Mouse (Mus musculus): Measurements from ENCODE around the gene Zfp664. TPM values are rescaled to one million over a fixed set of nuclear protein-coding genes. Genes with fewer than 3 reads are reported as not detected.

Gene Zfp664
- polyA plus RNA-seq, 1 experiment from 2014 or later: 69.6 TPM

DNA sequence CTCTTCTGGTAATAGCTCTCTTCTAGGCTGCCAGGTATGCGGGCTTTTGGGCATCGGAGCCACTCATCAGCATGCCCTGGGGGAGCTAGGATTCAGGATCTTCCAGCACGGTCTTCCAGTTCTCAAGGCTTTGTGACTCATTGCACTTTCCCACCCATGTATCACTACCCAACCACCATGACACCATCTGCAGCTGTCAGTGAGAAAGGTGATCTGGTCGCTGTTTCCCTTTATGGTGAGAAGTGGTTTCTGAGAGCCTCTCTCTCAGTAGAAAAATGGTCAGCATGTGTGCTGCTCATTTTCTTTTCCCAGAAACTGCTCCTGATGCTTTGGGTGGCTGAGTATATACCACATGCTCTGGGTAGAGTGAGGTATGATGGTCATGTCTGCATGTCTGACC, 16.8 kb downstream of the Zfp664 start:
- no peaks in the 10 kb centered on the region for H3K9me3 ChIP-seq (ENCODE audit: control insufficient read depth, low read length)
- no peak overlapping the region for H3K27ac ChIP-seq (ENCODE audit: low read depth)
- 88% methylated on average over 4 of the region's 4 CpGs for WGBS
- H3K4me1 ChIP-seq (replicated peaks; ENCODE audit: control insufficient read depth, insufficient read depth, low read length): no peaks in the 10 kb centered on the region
- no peak overlapping the region for H3K9ac ChIP-seq (ENCODE audit: low read length)
- peaks cover 57% of the 10 kb centered on the region for H3K36me3 ChIP-seq (ENCODE audit: control insufficient read depth, insufficient read depth, low read length)
- no peaks in the 10 kb centered on the region for H3K27me3 ChIP-seq (replicated peaks; ENCODE audit: control insufficient read depth, insufficient read depth, low read length)
- DNase-seq (ENCODE audit: low spot score): no peak
- no peak overlapping the region for H3K4me2 ChIP-seq (ENCODE audit: low read length)
- ATAC-seq (replicated peaks; ENCODE audit: low FRiP score, low TSS enrichment, low read depth): no peak
- H3K4me3 ChIP-seq (ENCODE audit: low read depth, low read length): no peak overlapping the region

DNA sequence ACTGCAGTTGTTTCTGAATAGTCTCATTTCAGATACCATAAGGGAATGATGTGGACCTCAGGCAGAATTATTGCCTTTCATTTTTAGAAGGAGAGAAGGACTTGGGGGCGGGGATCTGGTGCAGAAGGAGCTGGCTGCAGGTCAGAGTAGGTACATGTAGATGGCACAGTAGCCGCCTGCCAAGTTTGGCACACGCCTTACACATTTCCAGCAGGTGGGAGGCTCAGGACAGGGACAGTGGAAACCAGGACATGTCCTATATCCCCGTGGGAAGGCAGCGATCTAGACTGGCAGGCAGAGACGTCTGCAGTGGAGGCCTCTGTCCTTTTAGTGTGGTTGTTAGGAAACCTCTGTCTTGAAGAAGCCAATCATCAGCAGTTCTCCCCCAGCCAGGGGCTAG, 17.3 kb downstream of the Zfp664 start:
- no peak overlapping the region for H3K27ac ChIP-seq (ENCODE audit: low read depth)
- no peaks in the 10 kb centered on the region for H3K9me3 ChIP-seq (ENCODE audit: control insufficient read depth, low read length)
- DNase-seq (ENCODE audit: low spot score): no peak
- H3K4me2 ChIP-seq (ENCODE audit: low read length): no peak overlapping the region
- ATAC-seq (replicated peaks; ENCODE audit: low FRiP score, low TSS enrichment, low read depth): no peak
- peaks cover 57% of the 10 kb centered on the region for H3K36me3 ChIP-seq (ENCODE audit: control insufficient read depth, insufficient read depth, low read length)
- WGBS: 84% methylated on average over 6 of the region's 6 CpGs
- no peak overlapping the region for H3K4me3 ChIP-seq (ENCODE audit: low read depth, low read length)
- no peaks in the 10 kb centered on the region for H3K4me1 ChIP-seq (replicated peaks; ENCODE audit: control insufficient read depth, insufficient read depth, low read length)
- H3K9ac ChIP-seq (ENCODE audit: low read length): no peak overlapping the region
- H3K27me3 ChIP-seq (replicated peaks; ENCODE audit: control insufficient read depth, insufficient read depth, low read length): no peaks in the 10 kb centered on the region

DNA sequence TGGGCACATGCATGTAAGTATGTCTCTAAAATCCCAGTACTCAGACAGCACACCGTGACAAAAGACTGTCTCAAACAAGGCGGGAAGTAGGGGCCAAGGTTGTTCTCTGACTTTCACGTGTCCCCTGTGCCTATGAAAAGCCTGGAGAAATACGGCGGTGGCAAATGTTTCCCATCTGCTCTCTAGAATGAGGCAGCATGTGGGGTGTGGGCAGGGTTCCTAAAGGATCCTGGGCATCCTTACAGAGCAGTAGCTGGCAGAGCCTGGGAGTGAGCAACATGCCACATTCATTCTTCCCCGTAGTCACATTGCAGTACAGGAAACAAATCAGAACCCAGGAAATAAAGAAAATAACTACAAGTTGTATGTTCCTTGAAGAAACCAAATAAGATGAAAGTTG, 21.4 kb downstream of the Zfp664 start:
- DNase-seq (ENCODE audit: low spot score) (no peak), ATAC-seq (replicated peaks; ENCODE audit: low FRiP score, low TSS enrichment, low read depth) (no peak)
- H3K4me1 ChIP-seq (replicated peaks; ENCODE audit: control insufficient read depth, insufficient read depth, low read length): no peaks in the 10 kb centered on the region
- WGBS: 87% methylated on average over 6 of the region's 6 CpGs
- H3K27me3 ChIP-seq (replicated peaks; ENCODE audit: control insufficient read depth, insufficient read depth, low read length): no peaks in the 10 kb centered on the region
- H3K9me3 ChIP-seq (ENCODE audit: control insufficient read depth, low read length): no peaks in the 10 kb centered on the region
- peaks cover 79% of the 10 kb centered on the region for H3K36me3 ChIP-seq (ENCODE audit: control insufficient read depth, insufficient read depth, low read length)
- no peak overlapping the region for H3K9ac ChIP-seq (ENCODE audit: low read length)
- no peak overlapping the region for H3K4me2 ChIP-seq (ENCODE audit: low read length)
- no peak overlapping the region for H3K4me3 ChIP-seq (ENCODE audit: low read depth, low read length)
- no peak overlapping the region for H3K27ac ChIP-seq (ENCODE audit: low read depth)

DNA sequence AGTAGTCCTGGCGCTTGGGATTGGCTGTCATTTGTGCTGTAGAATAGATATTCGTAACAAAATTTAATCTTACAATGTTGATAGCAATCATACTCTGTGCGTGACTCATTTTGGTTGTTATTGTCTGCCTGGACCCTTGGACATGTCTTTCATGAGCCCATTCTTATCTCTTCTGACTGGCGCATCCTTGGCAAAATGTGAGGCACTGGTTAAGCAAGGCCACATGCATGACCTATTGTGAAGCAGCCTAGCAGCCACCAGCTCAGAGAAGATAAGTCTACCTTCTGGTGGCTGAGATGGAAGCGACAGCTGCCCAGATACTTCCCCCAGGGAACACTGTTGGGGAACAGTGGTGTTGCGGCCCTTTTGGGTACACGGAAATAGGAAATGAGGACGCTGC, 26.2 kb downstream of the Zfp664 start:
- Histone ChIP-seq H3K4me3 (ENCODE audit: low read depth, low read length) (no peak overlapping the region), H3K4me2 (ENCODE audit: low read length) (no peak overlapping the region), H3K4me1 (replicated peaks; ENCODE audit: control insufficient read depth, insufficient read depth, low read length) (no peaks in the 10 kb centered on the region; the same call in 1 of the 2 replicates), H3K36me3 (ENCODE audit: control insufficient read depth, insufficient read depth, low read length) (peaks cover 58% of the 10 kb centered on the region), H3K9me3 (ENCODE audit: control insufficient read depth, low read length) (no peaks in the 10 kb centered on the region), H3K27ac (ENCODE audit: low read depth) (no peak overlapping the region), H3K9ac (ENCODE audit: low read length) (no peak overlapping the region), H3K27me3 (replicated peaks; ENCODE audit: control insufficient read depth, insufficient read depth, low read length) (no peaks in the 10 kb centered on the region)
- DNase-seq (ENCODE audit: low spot score) (no peak), ATAC-seq (replicated peaks; ENCODE audit: low FRiP score, low TSS enrichment, low read depth) (no peak)
- WGBS: 97% methylated on average over 8 of the region's 8 CpGs

DNA sequence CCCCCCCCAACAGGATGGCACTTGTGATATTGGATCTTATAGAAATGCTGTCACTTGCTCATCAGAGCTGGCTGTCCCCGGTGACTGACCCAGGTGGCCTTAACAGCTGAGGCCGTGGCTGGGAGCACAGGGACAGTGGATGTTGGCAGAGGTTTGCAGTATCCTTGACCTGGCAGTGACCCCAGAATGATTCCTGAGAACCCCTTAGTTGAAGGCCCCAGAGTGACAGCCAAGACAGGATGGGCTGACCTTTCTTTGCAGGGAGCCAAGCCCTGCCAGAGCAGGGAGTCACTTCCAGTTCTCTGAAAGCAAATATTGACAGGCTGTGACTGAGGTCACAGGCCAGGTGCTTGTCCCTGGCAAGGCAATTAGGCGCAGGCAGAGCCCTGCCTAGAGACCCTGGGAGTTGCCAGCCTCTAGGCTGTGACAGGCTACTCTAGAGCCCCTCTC, 29.5 kb downstream of the Zfp664 start:
- no peak overlapping the region for H3K4me2 ChIP-seq (ENCODE audit: low read length)
- H3K4me1 ChIP-seq (replicated peaks; ENCODE audit: control insufficient read depth, insufficient read depth, low read length): peaks cover 4% of the 10 kb centered on the region
- H3K27me3 ChIP-seq (replicated peaks; ENCODE audit: control insufficient read depth, insufficient read depth, low read length): no peaks in the 10 kb centered on the region
- no peak overlapping the region for H3K27ac ChIP-seq (ENCODE audit: low read depth)
- no peaks in the 10 kb centered on the region for H3K9me3 ChIP-seq (ENCODE audit: control insufficient read depth, low read length)
- ATAC-seq (replicated peaks; ENCODE audit: low FRiP score, low TSS enrichment, low read depth): peak; percentile 21; the same call in 1 of the 2 replicates
- peaks cover 26% of the 10 kb centered on the region for H3K36me3 ChIP-seq (ENCODE audit: control insufficient read depth, insufficient read depth, low read length)
- WGBS: 43% methylated on average over 3 of the region's 3 CpGs
- DNase-seq (ENCODE audit: low spot score): no peak
- H3K4me3 ChIP-seq (ENCODE audit: low read depth, low read length): no peak overlapping the region
- H3K9ac ChIP-seq (ENCODE audit: low read length): no peak overlapping the region

DNA sequence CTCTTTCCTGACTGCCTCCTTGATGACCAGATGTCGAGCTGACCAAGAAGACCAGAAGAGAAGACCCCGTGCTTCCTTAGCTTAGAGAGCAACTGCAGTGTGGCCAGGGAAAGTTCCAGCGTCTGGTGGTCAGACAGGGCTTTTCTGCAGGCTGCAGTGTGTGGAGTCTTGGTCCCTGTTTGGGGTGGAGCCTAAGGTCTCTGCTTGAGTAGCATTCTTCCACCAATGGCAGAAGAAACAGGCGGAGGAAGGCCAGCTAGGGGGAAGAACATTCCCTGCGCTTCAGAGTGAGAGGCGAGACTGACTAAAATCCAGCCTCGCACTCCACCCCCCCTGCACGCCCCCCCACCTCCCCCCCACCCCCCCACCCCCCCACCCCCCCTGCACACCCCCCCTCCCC, 33.6 kb downstream of the Zfp664 start:
- DNase-seq (ENCODE audit: low spot score): no peak
- WGBS: 44% methylated on average over 7 of the region's 8 CpGs

DNA sequence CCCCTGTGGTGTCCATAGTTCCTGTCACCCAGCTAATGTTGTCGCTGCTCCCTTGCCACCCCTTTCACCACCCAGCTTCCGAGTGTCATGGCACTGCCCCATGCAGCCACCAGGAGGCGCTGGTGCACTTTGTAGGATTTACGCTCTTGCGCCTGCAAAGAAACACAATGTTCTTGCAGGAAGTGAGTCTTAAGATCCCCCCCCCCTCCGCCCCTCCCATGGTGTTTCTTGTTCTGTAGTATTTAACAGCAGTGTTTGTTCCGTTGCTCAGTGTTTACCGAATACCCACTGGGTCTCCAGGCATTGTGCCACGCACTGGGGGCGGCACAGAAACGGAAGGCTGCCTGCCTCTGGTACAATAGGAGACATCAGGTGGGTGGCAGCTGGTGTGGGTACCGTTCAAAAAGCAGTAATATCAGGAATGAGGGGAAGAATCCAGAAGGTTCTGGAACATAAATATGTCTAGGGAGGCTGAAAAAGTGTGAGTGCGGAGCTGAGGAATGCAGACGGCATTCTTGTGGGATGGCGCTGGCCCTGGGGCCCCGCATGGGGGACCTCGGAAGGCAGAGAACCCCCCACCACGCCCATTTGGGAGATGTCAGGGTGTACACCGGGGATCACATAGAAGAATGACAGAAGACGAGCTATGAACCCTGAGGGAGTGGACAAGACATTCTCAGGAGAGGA, 37.6 kb downstream of the Zfp664 start:
- peak; percentile 51 for ATAC-seq (replicated peaks; ENCODE audit: low FRiP score, low TSS enrichment, low read depth)

More for the DNA sequence above, 33.6 kb downstream of the Zfp664 start:
- no peak for ATAC-seq (replicated peaks; ENCODE audit: low FRiP score, low TSS enrichment, low read depth)
- Histone ChIP-seq H3K9me3 (ENCODE audit: control insufficient read depth, low read length) (no peaks in the 10 kb centered on the region), H3K9ac (ENCODE audit: low read length) (no peak overlapping the region), H3K4me3 (ENCODE audit: low read depth, low read length) (no peak overlapping the region), H3K27me3 (replicated peaks; ENCODE audit: control insufficient read depth, insufficient read depth, low read length) (no peaks in the 10 kb centered on the region), H3K27ac (ENCODE audit: low read depth) (no peak overlapping the region), H3K4me1 (replicated peaks; ENCODE audit: control insufficient read depth, insufficient read depth, low read length) (peaks cover 12% of the 10 kb centered on the region), H3K36me3 (ENCODE audit: control insufficient read depth, insufficient read depth, low read length) (no peaks in the 10 kb centered on the region), H3K4me2 (ENCODE audit: low read length) (no peak overlapping the region)

DNA sequence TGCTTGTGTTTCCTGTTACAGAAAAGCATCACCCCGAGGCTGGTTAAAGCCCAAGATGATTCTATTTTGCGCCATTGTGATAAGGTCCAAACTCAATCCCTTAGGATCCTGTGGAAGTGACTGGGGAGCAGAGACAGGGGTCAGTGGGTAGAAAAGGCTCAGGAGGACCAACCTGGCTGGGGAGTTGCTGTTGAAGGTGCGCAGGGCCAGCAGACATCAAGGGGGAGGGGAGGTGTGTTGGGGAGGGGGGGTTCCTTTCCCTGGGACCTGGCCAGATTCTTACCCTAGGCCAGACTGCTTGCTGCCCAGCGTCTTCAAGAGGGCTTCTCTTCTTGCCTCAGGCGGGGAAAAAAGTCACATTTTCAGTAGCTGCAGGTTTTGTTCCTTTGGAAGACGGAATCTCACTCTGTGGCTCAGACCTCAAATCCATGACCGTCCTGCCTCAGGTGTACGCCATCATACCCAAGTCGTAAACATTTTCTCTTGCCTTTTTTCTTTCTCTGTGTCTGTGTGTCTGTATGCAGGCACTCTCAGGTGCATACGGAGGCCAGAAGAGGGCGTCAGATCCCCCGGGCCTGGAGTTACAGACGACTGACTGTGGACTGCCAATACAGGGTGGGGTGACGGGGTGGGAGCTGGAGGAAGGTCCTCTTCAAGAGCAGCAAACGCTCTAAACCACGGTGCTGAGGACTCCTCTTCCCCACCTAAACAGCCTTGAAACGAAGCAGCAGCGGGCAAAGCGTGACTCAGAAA, 38.4 kb downstream of the Zfp664 start:
- no peaks in the 10 kb centered on the region for H3K27me3 ChIP-seq (replicated peaks; ENCODE audit: control insufficient read depth, insufficient read depth, low read length)
- H3K9me3 ChIP-seq (ENCODE audit: control insufficient read depth, low read length): no peaks in the 10 kb centered on the region
- H3K9ac ChIP-seq (ENCODE audit: low read length): no peak overlapping the region
- peaks cover 11% of the 10 kb centered on the region for H3K4me1 ChIP-seq (replicated peaks; ENCODE audit: control insufficient read depth, insufficient read depth, low read length)
- no peak overlapping the region for H3K27ac ChIP-seq (ENCODE audit: low read depth)
- H3K4me2 ChIP-seq (ENCODE audit: low read length): no peak overlapping the region
- H3K4me3 ChIP-seq (ENCODE audit: low read depth, low read length): no peak overlapping the region
- no peaks in the 10 kb centered on the region for H3K36me3 ChIP-seq (ENCODE audit: control insufficient read depth, insufficient read depth, low read length)
- 62% methylated on average over 19 of the region's 19 CpGs for WGBS
- no peak for DNase-seq (ENCODE audit: low spot score)
- no peak for ATAC-seq (replicated peaks; ENCODE audit: low FRiP score, low TSS enrichment, low read depth)

More for the DNA sequence above, 37.6 kb downstream of the Zfp664 start:
- no peaks in the 10 kb centered on the region for H3K36me3 ChIP-seq (ENCODE audit: control insufficient read depth, insufficient read depth, low read length)
- H3K4me2 ChIP-seq (ENCODE audit: low read length): peak overlapping the region; percentile 39
- peak; percentile 97 for DNase-seq (ENCODE audit: low spot score)
- H3K27me3 ChIP-seq (replicated peaks; ENCODE audit: control insufficient read depth, insufficient read depth, low read length): no peaks in the 10 kb centered on the region
- 0 out of 2 replicates have a peak overlapping the region, but pooled peaks have one; percentile 8 for H3K4me3 ChIP-seq (ENCODE audit: low read depth, low read length)
- H3K9ac ChIP-seq (ENCODE audit: low read length): no peak overlapping the region
- peaks cover 12% of the 10 kb centered on the region for H3K4me1 ChIP-seq (replicated peaks; ENCODE audit: control insufficient read depth, insufficient read depth, low read length)
- peak overlapping the region; percentile 14; the same call in 1 of the 2 replicates for H3K27ac ChIP-seq (ENCODE audit: low read depth)
- H3K9me3 ChIP-seq (ENCODE audit: control insufficient read depth, low read length): no peaks in the 10 kb centered on the region
- WGBS: 22% methylated on average over 20 of the region's 20 CpGs

Measured in intestine, embryonic 14.5 days (tissue).